Mouse (Mus musculus) thymus, adult 2 months (tissue): ENCODE results near the gene Fhdc1.

Experiments used
- CTCF ChIP-seq: fragments of 200-500 bp; IDR thresholded peaks from 2 replicates; pipeline ENCODE4 v1.5.1; 2012; ENCODE audit warnings: mild to moderate bottlenecking, control low read depth, low read length, moderate library complexity, borderline replicate concordance; ENCODE audit not compliant: control insufficient read depth, poor library complexity, insufficient read depth; ENCODE audit errors: extremely low read depth
- POLR2A ChIP-seq: fragments of 200-500 bp; IDR thresholded peaks from 2 replicates; pipeline ENCODE4 v1.6.1; 2012; ENCODE audit warnings: mild to moderate bottlenecking, low read length, control low read depth, moderate library complexity; ENCODE audit not compliant: control insufficient read depth, poor library complexity, insufficient read depth; ENCODE audit errors: extremely low read depth

- TF ChIP-seq CTCF (no peak), POLR2A (no peak)
Observed at GRCm38 (mm10) chr3:84524952-84525351, 44.7 kb upstream of the Fhdc1 start.
